Mouse (Mus musculus): ENCODE results near the gene Klhdc1. TPM values are rescaled to one million over a fixed set of nuclear protein-coding genes. Genes with fewer than 3 reads are reported as not detected.

The Klhdc1 gene
- polyA plus RNA-seq, 1 experiment from 2014 or later: 7.8 TPM

Other genes starting within 250 kb of the Klhdc1 start
- gene Rps29, start 82.0 kb upstream of the Klhdc1 start, polyA plus RNA-seq (2015; fragmentation: Nextera tagmentation; extraction: Ambion mirVana): 1,683 and 1,851 TPM in 2 replicates
- gene Lrr1, start 72.4 kb upstream of the Klhdc1 start, polyA plus RNA-seq (2015; fragmentation: Nextera tagmentation; extraction: Ambion mirVana): 26.2 and 28.2 TPM in 2 replicates
- 496 and 530 TPM in 2 replicates for gene Rpl36al, start 57.1 kb upstream of the Klhdc1 start, polyA plus RNA-seq (2015; fragmentation: Nextera tagmentation; extraction: Ambion mirVana)
- gene Mgat2, start 57.0 kb upstream of the Klhdc1 start, polyA plus RNA-seq (2015; fragmentation: Nextera tagmentation; extraction: Ambion mirVana): 39.1 and 40.6 TPM in 2 replicates
- 27.7 and 28.2 TPM in 2 replicates for gene Gm49383, start 44.1 kb upstream of the Klhdc1 start, polyA plus RNA-seq (2015; fragmentation: Nextera tagmentation; extraction: Ambion mirVana)
- 8.0 and 10.0 TPM in 2 replicates for gene Dnaaf2, start 42.7 kb upstream of the Klhdc1 start, polyA plus RNA-seq (2015; fragmentation: Nextera tagmentation; extraction: Ambion mirVana)
- gene Gm49384, start 36.9 kb upstream of the Klhdc1 start, polyA plus RNA-seq (2015; fragmentation: Nextera tagmentation; extraction: Ambion mirVana): 25.8 and 27.2 TPM in 2 replicates
- gene Pole2, start 13.0 kb upstream of the Klhdc1 start, polyA plus RNA-seq (2015; fragmentation: Nextera tagmentation; extraction: Ambion mirVana): 28.3 and 28.6 TPM in 2 replicates
- gene Klhdc2, start 55.5 kb downstream of the Klhdc1 start, polyA plus RNA-seq (2015; fragmentation: Nextera tagmentation; extraction: Ambion mirVana): 98.4 and 103 TPM in 2 replicates
- gene Nemf, start 116.0 kb downstream of the Klhdc1 start, polyA plus RNA-seq (2015; fragmentation: Nextera tagmentation; extraction: Ambion mirVana): 85.9 and 86.9 TPM in 2 replicates
- 35.1 and 41.8 TPM in 2 replicates for gene Arf6, start 131.0 kb downstream of the Klhdc1 start, polyA plus RNA-seq (2015; fragmentation: Nextera tagmentation; extraction: Ambion mirVana)
- 1.3 TPM in 2 replicates for gene Gm9887, start 131.3 kb downstream of the Klhdc1 start, polyA plus RNA-seq (2015; fragmentation: Nextera tagmentation; extraction: Ambion mirVana)

Data from lung, embryonic 16.5 days (tissue).